Mouse (Mus musculus) liver, postnatal 0 days (tissue): Measurements from ENCODE around the gene Sobp.

Experiments used
- CTCF ChIP-seq: sonication (generic); IDR thresholded peaks from 2 replicates; pipeline ENCODE4 v1.5.1; 2016; ENCODE audit warnings: antibody characterized with exemption, low read depth
- EP300 ChIP-seq: IDR thresholded peaks from 2 replicates; pipeline ENCODE4 v1.6.1; 2016; ENCODE audit warnings: antibody characterized with exemption, low read depth, mild to moderate bottlenecking

GRCm38 (mm10) chr10:43086888-43087287, 87.4 kb downstream of the Sobp start:
- TF ChIP-seq CTCF (no peak), EP300 (no peak)
